Mouse (Mus musculus): Measurements from ENCODE around the gene Lgals8. TPM values are rescaled to one million over a fixed set of nuclear protein-coding genes. Genes with fewer than 3 reads are reported as not detected.

Gene Lgals8
- total RNA-seq, 2 experiments from 2014 or later, result 24.6 to 27.0 TPM

DNA sequence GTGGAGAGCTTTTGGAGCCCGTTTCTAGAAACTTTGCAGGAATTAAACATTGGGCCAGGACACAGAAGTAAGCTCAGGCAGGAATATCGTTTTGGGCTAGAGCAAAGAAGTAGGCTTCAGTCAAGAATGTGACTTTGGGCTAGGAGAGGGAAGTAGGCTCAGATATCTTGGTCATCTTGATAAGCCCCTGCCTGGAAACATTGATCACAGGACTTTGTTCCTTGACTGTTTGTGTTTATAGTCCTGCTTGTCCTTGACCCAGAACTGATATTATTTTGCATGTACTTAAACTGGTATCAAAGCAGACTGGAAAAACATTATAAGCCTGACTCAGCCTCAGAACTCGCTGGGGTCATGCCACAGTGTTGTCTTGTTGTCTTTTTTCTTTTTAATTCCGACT lies 2.1 kb downstream of the Lgals8 start:
- intact Hi-C loops (cut with DNase I; ENCODE audit: low total_unique reads), result no loop called here

DNA sequence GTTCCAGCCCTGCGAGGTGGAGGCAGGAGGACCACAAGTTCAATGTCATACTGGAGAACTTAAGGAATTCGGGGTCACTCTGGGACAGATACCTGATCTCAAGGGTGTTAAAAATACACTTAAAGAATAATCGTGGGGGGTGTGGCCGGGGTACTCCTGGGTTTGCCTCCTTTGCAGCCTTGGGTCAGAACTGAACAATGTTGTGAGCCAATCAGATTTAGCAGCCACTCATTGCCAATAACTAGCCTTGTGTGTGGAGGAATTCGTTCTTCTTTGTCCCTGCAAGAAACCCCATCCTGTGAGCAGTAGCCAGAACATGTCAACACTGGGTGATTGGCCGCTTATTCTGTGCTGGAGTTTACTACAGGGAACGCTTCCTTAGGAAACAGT lies 3.0 kb downstream of the Lgals8 start:
- DNase-seq, result peak; percentile 21
- intact Hi-C loops (cut with DNase I; ENCODE audit: low total_unique reads), result no loop called here

More for the DNA sequence above, 2.1 kb downstream of the Lgals8 start:
- no peak for DNase-seq

DNA sequence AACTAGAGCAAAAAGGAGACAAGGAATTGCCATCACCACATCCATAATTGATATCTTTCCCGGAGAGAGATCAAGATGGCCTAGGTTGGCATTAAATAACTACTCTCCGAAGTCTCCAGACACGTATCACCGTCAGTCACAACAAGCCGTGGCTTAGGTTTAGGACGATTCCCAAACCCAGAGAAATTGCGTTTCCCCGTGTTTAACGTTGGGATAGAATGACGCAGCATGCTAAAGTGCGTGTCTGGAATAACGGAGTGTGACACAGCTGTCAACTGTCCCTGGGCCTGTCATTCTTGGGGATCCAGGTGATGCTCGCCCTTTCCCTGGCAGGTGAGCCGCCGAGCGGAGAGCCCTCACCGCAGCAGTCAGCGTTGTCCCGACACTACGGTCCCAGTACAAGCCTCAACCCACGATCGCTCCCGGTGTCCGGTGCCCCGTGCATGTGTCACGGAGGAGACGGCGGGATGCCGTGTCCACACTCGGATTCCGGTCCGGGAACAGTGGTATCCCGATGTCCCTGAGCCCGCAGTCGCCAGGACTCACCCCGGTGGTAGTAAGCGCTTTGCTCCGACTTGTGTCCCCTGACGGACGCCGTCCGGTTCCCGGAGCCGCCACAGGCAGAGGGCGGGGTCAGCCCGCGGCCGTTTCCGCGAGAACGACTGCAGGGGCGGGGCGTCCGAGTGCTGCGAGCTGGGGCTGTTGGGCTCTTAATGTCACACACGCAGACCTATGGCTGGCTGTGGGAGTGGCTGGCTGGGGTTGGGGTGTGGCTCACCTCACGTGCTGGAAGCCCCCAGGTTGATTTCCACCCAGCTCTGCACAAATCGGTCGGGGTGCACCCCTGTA lies 3.6 kb downstream of the Lgals8 start:
- intact Hi-C loops (cut with DNase I; ENCODE audit: low total_unique reads), result no loop called here
- DNase-seq, result peak; percentile 96

DNA sequence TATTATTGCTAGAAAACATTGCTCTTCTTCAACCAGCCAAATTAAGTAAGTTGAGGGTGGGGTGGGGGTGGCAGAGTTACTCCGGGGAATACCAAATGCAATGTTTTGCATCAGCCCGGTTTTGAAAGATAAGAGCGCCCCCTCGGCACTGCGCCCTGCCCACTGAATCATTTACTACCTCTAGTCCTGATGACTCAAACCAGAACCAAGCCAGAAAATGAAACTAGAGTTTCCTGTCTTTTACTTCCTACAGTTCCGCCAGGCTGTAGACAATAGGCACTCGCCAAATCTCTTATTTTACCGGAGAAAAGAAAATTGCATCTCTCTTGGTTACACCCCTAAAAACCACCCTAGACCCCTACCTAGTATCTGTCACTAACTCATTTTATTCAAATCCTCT lies 4.3 kb downstream of the Lgals8 start:
- intact Hi-C loops (cut with DNase I; ENCODE audit: low total_unique reads), result no loop called here
- DNase-seq, result peak; percentile 34

DNA sequence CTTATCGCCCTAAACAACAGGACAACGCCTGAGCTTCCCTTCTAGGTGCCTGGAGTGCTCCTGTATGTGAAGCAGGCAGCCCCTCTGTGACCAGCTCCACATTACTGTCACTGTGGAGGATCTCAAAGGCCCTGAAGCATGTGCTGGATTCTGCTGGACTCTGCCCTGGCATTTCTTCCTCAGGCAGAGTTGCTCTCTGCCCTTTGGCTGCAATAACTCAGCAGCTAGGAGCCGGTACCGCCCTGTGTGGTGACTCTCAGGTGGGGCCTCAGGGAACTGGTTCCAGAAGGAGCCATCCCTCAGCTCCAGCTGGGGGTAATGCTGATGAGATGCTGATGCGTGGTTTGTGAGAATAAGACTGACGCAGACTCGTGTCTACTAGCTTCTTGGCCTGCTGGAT lies 8.0 kb downstream of the Lgals8 start:
- no peak for DNase-seq
- intact Hi-C loops (cut with DNase I; ENCODE audit: low total_unique reads), result no loop called here

DNA sequence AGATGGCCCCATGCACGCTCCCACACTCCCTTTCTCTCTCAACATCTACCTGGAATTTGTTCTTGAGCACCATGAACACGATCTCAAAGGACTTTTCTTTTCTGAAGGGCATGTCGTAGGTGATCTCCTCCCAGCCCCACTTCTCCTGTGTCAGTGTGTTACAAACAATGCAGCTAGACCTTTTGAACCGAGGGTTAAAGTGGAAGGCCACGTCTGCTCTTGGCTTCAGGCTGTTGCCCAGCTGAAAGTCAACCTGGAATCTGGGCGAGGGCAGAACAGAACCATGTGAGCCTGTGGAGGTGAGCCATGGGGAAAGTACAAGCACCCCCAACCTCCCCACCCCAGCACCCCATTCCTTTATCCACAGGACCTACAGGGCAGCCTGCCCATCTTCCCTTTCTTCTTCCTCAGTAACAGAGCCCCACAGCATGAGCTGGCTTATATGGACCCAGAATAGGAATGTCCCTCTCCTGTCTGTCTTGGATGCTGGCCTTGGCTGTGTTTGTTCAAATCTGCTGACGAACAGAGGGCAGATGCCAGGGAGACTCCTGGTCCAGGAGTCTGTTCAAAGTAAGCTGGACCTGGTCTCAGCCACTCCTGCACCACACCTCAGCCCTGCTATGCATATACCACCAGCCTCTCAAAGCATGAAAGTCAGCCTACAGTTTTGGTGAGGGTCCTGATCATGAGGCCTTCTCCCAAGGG lies 9.9 kb downstream of the Lgals8 start:
- intact Hi-C loops (cut with DNase I; ENCODE audit: low total_unique reads), result no loop called here
- no peak for DNase-seq

DNA sequence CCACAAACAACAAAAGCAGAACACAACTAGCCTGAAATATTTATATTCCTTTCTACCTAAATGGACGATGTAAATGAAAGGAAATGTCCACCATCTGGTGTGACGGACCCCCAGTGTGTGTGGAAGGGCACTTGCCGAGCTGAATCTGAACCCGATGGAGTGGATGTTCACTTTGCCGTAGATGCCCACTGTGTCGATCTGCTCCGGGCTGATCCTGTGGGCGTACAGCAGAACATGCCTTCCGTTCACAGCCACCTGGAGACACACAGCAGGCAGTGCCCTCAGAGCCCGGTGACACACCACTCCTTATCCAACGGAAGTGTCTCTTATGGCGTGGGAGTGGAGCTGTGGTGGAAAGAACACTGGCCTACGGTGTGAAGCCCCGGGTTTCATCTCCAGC lies 11.6 kb downstream of the Lgals8 start:
- intact Hi-C loops (cut with DNase I; ENCODE audit: low total_unique reads), result no loop called here
- no peak for DNase-seq

DNA sequence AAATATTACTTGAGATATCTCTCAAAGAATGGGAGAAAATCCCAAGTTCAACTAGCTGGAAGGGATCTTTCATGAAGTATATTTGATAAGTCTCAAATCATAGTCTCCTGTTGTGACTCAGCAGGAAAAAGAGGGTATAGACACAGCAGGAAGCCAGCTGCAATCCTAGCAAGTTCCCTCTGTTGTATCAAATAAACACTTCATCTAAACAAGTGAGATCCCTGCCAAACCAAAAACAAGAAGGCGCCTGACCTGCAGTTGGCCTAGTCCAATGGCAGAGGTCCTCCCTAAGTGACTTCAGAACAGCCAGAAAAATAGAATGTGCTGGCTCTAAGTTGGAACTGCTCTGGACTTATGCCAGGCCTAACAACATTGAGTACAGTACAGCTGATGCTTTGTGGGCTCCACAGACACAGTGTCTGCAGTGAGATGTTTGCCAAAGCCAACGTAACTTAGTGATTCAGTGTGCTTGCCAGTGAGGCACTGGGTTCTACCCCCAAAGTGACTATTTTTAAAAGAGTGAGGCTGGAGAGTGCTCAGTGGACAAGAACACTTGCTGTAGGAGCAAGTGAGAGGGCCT lies 22.6 kb downstream of the Lgals8 start:
- no peak for DNase-seq
- intact Hi-C loops (cut with DNase I; ENCODE audit: low total_unique reads), result no loop called here

DNA sequence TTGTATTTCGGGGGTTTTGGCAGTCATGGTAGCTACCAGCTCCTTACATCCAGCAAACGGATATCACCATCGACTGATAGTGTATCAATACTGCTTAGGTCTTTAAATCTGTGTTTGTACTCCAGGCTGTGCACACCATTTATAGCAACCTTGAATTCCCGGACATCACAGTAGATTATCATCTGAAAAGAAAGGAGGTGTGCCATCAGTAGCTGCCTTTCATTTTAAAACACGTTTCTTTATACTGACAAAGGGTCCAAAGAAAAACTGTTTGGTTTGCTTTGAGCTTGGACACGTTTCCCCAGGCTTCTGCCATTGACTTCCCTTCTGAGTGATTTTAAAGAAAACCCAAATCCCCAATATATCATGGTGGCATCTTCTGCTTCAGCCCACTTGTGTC lies 23.9 kb downstream of the Lgals8 start:
- DNase-seq, result no peak
- intact Hi-C loops (cut with DNase I; ENCODE audit: low total_unique reads), result no loop called here

DNA sequence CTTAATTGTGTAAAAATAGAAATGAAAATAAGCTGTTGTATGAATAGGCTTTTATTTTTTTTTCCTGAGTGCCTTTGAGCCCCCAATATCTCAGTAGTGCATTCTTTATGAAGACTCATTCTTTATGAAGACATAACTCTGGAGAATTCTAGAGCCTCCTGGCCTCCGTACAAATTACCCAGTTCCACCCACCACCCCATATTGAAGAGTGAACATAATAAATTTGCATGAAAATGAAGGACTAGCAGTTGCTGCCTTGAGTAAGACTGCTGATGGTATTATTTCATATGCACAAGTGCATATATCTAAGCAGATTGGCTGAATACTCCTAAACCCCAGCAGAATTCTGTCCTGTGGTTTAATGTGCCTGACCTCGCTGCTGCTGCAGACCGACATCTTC lies 25.2 kb downstream of the Lgals8 start:
- intact Hi-C loops (cut with DNase I; ENCODE audit: low total_unique reads), result no loop called here
- DNase-seq, result no peak

DNA sequence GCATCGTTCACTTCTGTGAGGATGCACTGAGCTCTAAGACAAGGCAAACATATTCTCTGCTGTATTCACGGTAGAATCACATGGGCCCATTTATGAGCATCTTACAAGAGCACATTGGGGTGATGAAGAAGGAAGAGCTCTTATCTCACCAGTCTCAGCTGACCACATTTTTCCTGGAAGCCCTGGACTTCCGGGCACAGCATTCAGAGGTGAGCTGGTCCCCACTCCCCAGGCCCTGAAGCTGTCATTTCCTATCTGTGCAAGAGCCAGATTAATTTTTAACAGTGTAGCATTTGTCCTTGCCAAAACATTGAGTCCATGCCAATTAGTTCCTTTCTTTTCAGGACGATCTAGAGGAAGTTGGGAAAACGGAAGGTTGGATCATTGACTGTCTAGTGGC lies 30.9 kb downstream of the Lgals8 start:
- intact Hi-C loops (cut with DNase I; ENCODE audit: low total_unique reads), result no loop called here
- DNase-seq, result no peak

DNA sequence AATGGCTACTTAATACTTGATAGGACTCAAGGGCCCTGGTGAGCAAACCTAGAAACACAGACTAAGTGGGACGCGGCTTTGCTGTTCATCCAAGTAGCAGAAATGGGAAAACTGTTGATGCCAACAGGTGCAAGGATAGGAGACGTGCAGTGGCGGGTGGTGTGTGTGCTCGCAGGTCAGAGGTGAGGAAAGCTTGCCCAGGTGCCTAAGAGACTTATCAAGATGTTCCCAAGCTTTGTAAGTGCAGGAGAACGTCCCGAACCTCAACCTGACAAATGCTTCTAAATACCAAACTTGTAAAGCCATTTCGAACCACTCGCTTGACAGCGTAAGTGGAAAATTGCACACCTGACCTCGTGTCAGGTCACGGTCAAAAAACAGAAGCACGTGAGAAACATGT lies 36.2 kb downstream of the Lgals8 start:
- intact Hi-C loops (cut with DNase I; ENCODE audit: low total_unique reads), result no loop called here
- no peak for DNase-seq

DNA sequence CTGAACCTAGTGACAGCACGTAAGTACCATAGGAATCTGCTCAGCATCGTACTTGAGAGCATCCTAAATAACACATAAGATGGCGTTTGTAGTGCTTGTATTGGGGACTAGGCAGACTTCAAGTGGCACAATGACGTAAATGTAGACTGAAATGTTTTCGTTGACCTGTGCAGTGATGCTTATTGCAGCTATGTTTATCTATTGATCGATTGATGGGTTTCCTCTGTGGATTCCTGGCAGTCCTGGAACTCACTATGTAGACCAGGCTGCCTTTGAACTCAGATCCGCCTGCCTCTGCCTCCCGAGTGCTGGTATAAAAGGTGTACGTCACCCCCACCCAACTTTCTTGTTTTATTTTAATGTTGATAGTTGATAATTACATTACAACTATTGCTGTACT lies 44.1 kb downstream of the Lgals8 start:
- intact Hi-C loops (cut with DNase I; ENCODE audit: low total_unique reads), result no loop called here
- DNase-seq, result no peak

DNA sequence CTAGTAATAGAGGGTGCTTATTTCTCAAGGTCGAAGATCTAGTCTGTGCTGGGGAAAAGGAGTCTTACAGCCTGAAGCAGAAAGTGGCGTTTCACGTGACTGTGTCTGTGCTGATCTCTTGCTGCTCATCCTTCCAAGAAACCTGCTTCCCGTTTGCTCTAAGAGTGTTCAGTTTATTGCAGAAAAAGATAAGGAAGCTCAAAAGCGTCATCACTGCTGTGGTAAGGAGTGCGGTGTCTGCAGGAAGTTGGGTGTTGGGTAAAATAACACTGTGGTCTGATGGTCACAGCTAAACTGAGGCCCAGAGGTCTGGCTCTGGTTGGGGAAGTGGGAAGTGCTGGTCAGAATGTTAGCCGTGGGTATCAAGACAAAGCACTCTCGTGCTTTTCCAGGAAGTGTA lies 52.7 kb downstream of the Lgals8 start:
- intact Hi-C loops (cut with DNase I; ENCODE audit: low total_unique reads), result no loop called here
- no peak for DNase-seq

DNA sequence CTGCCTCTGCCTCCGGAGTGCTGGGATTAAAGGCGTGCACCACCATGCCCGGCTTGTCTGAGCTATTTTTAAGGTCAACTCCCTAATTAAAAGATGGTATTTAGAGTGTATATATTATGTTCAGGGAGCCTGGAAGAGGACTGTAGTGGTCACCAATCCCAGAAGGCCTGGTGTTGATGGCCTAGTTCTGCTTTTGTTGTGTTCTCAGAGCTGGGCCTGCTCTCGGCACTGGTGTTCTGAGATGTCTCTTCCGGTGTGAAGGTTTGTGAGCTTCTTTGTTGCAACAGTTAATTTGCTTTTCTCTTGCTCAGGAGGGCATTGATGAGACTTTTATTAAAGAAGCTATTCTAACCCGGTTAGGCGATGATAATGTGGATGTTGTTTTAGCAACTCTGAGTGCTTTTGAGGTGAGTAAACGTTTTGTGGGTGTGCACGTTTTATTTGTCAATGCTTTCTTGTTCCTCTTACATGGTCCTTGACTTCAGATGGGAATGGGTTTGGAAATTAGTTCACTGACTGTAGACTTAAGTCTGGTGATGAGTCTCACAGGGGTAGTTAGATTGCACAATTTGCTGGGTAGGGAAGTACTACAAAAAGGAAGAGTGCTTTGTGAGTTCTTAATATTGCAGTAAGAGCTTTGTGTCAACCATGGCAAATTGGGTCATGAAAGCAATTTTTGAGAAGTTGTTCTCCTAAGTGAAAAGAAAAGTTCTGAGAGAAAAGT lies 56.2 kb downstream of the Lgals8 start:
- no peak for DNase-seq
- intact Hi-C loops (cut with DNase I; ENCODE audit: low total_unique reads), result no loop called here

DNA sequence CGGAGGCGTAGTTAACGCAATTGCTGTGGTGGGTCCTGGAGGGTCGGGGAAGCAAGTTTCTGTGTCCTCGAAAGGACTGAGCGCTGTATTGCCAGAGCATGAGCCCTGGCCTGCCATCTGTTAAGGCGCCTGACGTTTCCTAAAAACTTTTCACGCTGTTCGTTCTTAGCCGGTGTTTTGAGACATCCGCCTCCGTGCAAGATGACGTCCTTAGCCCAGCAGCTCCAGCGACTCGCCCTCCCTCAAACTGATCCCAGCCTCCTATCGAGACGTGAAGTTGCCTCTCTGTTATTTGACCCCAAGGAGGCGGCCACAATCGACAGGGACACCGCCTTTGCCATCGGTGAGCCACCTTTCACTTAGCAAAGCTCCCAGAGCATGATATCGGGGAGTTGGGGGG lies 69.2 kb downstream of the Lgals8 start:
- intact Hi-C loops (cut with DNase I; ENCODE audit: low total_unique reads), result loop anchor here (10.0 kb wide), 1 partner anchor 181 kb away; no protein-coding TSS in a partner anchor
- no peak for DNase-seq

DNA sequence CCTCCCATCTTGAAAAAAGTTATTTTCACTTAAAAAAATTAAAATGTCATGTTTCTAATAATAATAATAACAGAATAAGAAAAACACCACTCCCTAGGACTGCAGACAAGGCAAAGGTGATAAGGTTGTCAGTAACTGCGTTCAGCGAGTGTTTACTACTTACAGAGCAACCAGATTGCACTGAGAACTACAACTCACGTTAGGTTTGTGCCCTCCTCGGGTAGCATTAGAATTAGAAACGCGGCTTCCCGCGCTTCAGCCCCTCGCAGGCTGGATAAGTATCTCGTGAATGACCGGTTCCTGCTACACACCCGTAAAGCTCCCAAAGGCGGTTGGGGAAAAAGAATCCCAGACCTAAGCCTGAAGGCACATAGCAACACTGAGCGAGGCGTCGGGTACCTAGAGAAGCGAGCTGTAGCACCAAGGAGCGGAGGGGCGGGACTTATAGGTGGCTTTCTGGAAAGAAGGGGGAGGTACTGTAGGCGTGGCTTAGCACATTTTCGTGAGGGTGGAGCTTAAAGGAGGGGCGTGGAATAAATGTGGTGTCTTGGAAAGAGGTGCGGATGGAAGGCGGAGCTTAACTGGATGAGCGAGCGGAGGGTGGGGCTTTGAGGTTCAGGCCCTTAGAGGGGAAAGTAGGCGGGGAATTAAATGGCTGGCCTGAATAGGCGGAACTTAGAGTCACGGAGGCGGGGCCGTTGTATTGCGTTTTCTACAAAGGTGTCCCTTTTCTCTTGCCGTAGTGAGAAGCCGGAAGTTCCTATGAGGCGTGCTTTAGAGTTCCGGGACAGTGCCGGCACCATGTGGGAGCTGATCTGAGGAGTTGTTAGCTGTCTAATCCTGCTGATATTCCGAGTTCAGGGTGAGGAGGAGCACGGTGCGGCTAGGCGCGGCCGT lies 69.9 kb downstream of the Lgals8 start, which contains the start of gene Heatr1:
Gene Heatr1, plus strand, starts transcription at position 419 of the 897 bp plus-strand sequence.
- intact Hi-C loops (cut with DNase I; ENCODE audit: low total_unique reads), result loop anchor here (5.0 to 10.0 kb wide), 2 partner anchors 98 to 180 kb away; no protein-coding TSS in a partner anchor
- DNase-seq, result peak; percentile 87

All from gastrocnemius, postnatal 14 days (tissue).